Mouse (Mus musculus) hindbrain, embryonic 16.5 days (tissue): ENCODE measurements around the gene Dock2. TPM values are rescaled to one million over a fixed set of nuclear protein-coding genes. Genes with fewer than 3 reads are reported as not detected.

ENCODE experiments used
- ATAC-seq: fragments of 200-750 bp; cut with Nextera tagmentation; 2 replicates; pipeline ENCODE4 v1.8.0; 2017; ENCODE audit warnings: moderate TSS enrichment, moderate library complexity
- H3K27ac ChIP-seq: fragments of 300-500 bp; sonication (generic); 2 replicates; pipeline ENCODE4 v1.5.1; 2014; ENCODE audit warnings: low read depth, mild to moderate bottlenecking, control low read depth, low read length, moderate library complexity
- H3K27me3 ChIP-seq: fragments of 300-500 bp; sonication (generic); replicated peaks from 2 replicates; pipeline ENCODE4 v1.6.1; 2014; ENCODE audit warnings: low read length; ENCODE audit not compliant: control insufficient read depth, insufficient read depth
- H3K36me3 ChIP-seq: fragments of 300-500 bp; sonication (generic); 2 replicates; pipeline ENCODE4 v1.6.1; 2014; ENCODE audit warnings: mild to moderate bottlenecking, low read length, moderate library complexity, mixed read lengths; ENCODE audit not compliant: control insufficient read depth, insufficient read depth
- H3K4me1 ChIP-seq: fragments of 300-500 bp; sonication (generic); 2 replicates; pipeline ENCODE4 v1.6.1; 2014; ENCODE audit warnings: low read depth, low read length; ENCODE audit not compliant: control insufficient read depth, insufficient read depth
- H3K4me2 ChIP-seq: fragments of 300-500 bp; sonication (generic); 2 replicates; pipeline ENCODE4 v1.6.1; 2014; ENCODE audit warnings: mild to moderate bottlenecking, low read length, control low read depth, moderate library complexity
- H3K4me3 ChIP-seq: fragments of 300-500 bp; sonication (generic); 2 replicates; pipeline ENCODE4 v1.5.1; 2014; ENCODE audit warnings: mild to moderate bottlenecking, low read length, control low read depth, moderate library complexity
- H3K9ac ChIP-seq: fragments of 300-500 bp; sonication (generic); 2 replicates; pipeline ENCODE4 v1.6.1; 2014; ENCODE audit warnings: low read depth, mild to moderate bottlenecking, control low read depth, low read length, moderate library complexity
- H3K9me3 ChIP-seq: fragments of 300-500 bp; sonication (generic); 2 replicates; pipeline ENCODE4 v1.6.1; 2014; ENCODE audit warnings: mild to moderate bottlenecking, low read length, moderate library complexity; ENCODE audit not compliant: control insufficient read depth
- WGBS: fragments of 180-500 bp; shearing (Covaris S2); extraction: QIAGEN DNeasy Blood & Tissue Kit; methylation state at CpG from one replicate; pipeline ENCODE4 v1.1.7; 2014; 5-methylcytosine and 5-hydroxymethylcytosine counted together
- polyA plus RNA-seq: library from polyadenylated mRNA; unstranded; fragments of >200 nt; fragmentation: Nextera tagmentation; extraction: Ambion mirVana; gene quantifications from 2 replicates; pipeline ENCODE4 v1.2.1, GENCODE M21; 2015

The Dock2 gene
- polyA plus RNA-seq, 1 experiment from 2014 or later, result 0.55 TPM

DNA sequence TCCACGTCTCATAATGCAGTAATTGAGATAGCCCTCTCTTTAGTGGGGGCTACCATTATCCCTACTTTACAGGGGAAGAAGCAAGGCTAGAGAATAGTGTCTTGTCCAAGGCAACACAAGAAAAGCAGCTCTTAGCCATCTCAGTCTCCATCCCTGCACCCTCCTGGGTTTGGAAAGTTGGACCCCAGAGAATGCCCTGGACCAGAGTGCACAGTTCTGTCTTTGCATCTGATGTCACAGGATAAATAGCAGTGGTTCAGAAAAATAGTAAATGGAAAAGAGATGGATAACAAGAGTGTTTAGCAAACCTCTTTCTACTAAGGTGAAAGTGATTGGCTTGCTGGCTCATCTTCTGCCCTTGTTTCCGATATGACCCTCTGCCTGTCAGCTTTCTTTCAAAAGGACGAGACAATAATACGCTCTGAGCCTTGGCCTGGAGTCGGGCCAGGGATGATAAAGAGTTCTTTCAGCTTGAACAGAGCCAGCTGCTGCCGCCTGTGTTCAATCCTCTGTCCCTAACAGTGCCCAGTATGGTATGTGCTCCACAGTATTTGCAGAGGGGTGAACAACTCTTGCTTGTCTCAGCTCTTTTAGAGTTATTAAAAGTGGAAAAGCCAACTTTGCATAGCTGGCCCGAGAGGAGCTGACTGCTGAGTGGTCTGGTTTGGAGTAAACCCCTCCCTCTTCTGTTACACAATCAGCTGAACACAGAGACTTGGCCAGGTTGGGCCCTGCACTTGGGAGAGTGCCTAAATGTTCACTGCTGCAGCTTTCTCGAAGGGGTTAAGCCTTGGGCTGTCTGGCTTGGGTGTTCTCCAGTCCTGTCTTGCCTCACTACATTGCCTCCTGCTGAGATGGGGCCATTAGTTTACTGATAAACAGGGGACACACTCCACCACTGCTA is 602.2 kb downstream of the Dock2 start:
- 20% methylated on average over 8 of the region's 8 CpGs for WGBS
- Histone ChIP-seq H3K27ac (peak overlapping the region; percentile 10), H3K4me1 (peaks cover 12% of the 10 kb centered on the region), H3K4me2 (no peak overlapping the region), H3K27me3 (no peaks in the 10 kb centered on the region), H3K9me3 (no peaks in the 10 kb centered on the region), H3K4me3 (no peak overlapping the region), H3K9ac (no peak overlapping the region), H3K36me3 (no peaks in the 10 kb centered on the region)
- peak; percentile 95 for ATAC-seq

DNA sequence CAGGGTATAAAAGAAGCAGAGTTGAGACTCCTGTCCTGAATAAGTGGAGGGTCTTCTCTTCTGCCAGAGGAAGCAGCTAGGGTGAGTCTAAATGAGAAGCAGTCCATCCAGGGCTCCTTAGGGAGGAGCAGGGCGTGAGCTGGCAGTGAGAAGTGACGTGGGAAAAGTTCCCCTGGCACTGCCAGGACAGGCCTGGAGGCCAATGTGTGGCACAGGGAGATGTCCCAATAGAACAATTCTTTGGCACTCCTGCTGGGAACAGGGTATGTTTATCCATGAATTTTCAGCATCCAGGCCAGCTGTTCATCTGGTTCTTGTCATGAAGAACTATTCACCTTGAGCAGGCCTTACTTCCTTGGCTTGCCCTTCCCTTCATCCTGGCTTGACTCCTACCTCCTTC is 604.9 kb downstream of the Dock2 start:
- Histone ChIP-seq H3K4me2 (no peak overlapping the region), H3K36me3 (no peaks in the 10 kb centered on the region), H3K9ac (no peak overlapping the region), H3K9me3 (no peaks in the 10 kb centered on the region), H3K27me3 (no peaks in the 10 kb centered on the region), H3K4me1 (peaks cover 12% of the 10 kb centered on the region), H3K4me3 (no peak overlapping the region), H3K27ac (no peak overlapping the region)
- 80% methylated on average over 2 of the region's 2 CpGs for WGBS
- ATAC-seq, result no peak

Other genes with a start within 250 kb of the Dock2 start
- gene Spdl1, start 49.7 kb upstream of the Dock2 start, polyA plus RNA-seq, result 3.4 and 4.9 TPM in 2 replicates